Mouse (Mus musculus): ENCODE results near the gene Rph3a.
A peak's percentile ranks its signal among the peaks of the same experiment; 100 is the strongest.
"Not testable (repeated sequence)": the region's sequence is repeated elsewhere in the genome, so short reads cannot be mapped to it uniquely, and the experiment has no call there.

Gene Rph3a

GRCm38 (mm10) chr5:120974522-120974921 is 35.4 kb downstream of the Rph3a start:
- no peak for DNase-seq (ENCODE audit: low read depth, low spot score)

- no peak for DNase-seq (ENCODE audit: low read depth, low spot score)
These were observed 37.6 kb downstream of the Rph3a start for GRCm38 (mm10) chr5:120972278-120972677.

GRCm38 (mm10) chr5:120971326-120971725 is 38.6 kb downstream of the Rph3a start:
- DNase-seq (ENCODE audit: low read depth, low spot score), result no peak

GRCm38 (mm10) chr5:120969703-120970102 is 40.2 kb downstream of the Rph3a start:
- no peak for DNase-seq (ENCODE audit: low read depth, low spot score)

- DNase-seq (ENCODE audit: low read depth, low spot score), result no peak
These were observed 41.1 kb downstream of the Rph3a start for GRCm38 (mm10) chr5:120968799-120969198.

GRCm38 (mm10) chr5:120968134-120968532 is 41.8 kb downstream of the Rph3a start:
- DNase-seq (ENCODE audit: low read depth, low spot score), result no peak

- no peak for DNase-seq (ENCODE audit: low read depth, low spot score)
These were observed 42.3 kb downstream of the Rph3a start for GRCm38 (mm10) chr5:120967355-120968133.

GRCm38 (mm10) chr5:120966894-120967293 is 43.0 kb downstream of the Rph3a start:
- no peak for DNase-seq (ENCODE audit: low read depth, low spot score)

- DNase-seq (ENCODE audit: low read depth, low spot score), result no peak
These were observed 43.7 kb downstream of the Rph3a start for GRCm38 (mm10) chr5:120966156-120966555.

- peak; percentile 34 for DNase-seq (ENCODE audit: low read depth, low spot score)
These were observed 48.9 kb downstream of the Rph3a start for GRCm38 (mm10) chr5:120961004-120961403.

GRCm38 (mm10) chr5:120953974-120954373 is 55.9 kb downstream of the Rph3a start:
- peak; percentile 48 for DNase-seq (ENCODE audit: low read depth, low spot score)

- peak; percentile 14 for DNase-seq (ENCODE audit: low read depth, low spot score)
These were observed 57.6 kb downstream of the Rph3a start for GRCm38 (mm10) chr5:120952242-120952770.

GRCm38 (mm10) chr5:120942076-120942475 is 67.8 kb downstream of the Rph3a start:
- DNase-seq (ENCODE audit: low read depth, low spot score), result no peak

GRCm38 (mm10) chr5:120938586-120938985 is 71.3 kb downstream of the Rph3a start:
- no peak for DNase-seq (ENCODE audit: low read depth, low spot score)

GRCm38 (mm10) chr5:120937841-120938240 is 72.1 kb downstream of the Rph3a start:
- no peak for DNase-seq (ENCODE audit: low read depth, low spot score)

- DNase-seq (ENCODE audit: low read depth, low spot score), result no peak
These were observed 75.9 kb downstream of the Rph3a start for GRCm38 (mm10) chr5:120933966-120934365.

GRCm38 (mm10) chr5:120927036-120927435 is 82.9 kb downstream of the Rph3a start:
- DNase-seq (ENCODE audit: low read depth, low spot score), result no peak

GRCm38 (mm10) chr5:120926311-120926710 is 83.6 kb downstream of the Rph3a start:
- DNase-seq (ENCODE audit: low read depth, low spot score), result not testable (repeated sequence)

- DNase-seq (ENCODE audit: low read depth, low spot score), result not testable (repeated sequence)
These were observed 85.4 kb downstream of the Rph3a start for GRCm38 (mm10) chr5:120924520-120924919.

- no peak for DNase-seq (ENCODE audit: low read depth, low spot score)
These were observed 85.9 kb downstream of the Rph3a start for GRCm38 (mm10) chr5:120923969-120924368.

- DNase-seq (ENCODE audit: low read depth, low spot score), result no peak
These were observed 89.6 kb downstream of the Rph3a start for GRCm38 (mm10) chr5:120920296-120920695.

GRCm38 (mm10) chr5:120919156-120919935 is 90.5 kb downstream of the Rph3a start:
- not testable (repeated sequence) for DNase-seq (ENCODE audit: low read depth, low spot score)
